Mouse (Mus musculus): Measurements from ENCODE around the gene Tmem242.

The Tmem242 gene

DNA sequence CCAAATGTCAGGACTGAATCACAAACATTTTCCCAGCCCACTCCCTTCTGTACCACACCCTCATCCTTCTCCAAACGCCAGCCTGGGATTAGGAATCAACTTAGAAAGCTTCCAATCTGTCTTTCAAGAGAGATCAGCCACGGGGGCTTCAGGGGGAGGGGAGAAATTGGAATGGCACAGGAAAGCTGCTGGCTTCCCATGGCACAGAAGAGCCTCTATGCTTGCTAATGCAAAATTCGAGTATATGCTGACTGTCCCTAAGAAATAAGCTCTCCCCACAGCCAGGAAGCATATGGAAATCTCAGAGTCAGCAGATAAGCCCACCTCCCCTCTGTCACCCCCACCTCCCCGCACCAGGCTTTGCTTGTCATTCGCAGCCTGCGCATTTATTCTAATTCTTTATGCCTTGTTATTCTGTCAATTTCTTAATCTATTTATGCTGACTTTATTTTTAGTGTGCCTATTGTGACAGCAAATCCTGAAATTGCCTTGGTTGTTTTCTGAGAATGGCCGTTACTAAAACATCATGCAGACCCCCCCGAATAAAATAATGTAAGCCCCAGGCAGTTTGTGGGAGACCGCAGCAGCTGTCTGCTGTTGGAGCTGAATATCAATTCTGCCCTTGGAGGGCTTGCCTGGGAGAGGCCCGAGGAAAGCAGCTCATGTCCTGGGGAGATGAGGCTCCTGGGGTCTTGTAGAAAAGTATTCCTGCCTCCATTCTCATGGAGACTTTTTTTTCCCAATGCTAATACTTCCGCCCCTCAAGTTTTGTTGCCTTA is 62.7 kb downstream of the Tmem242 start:
- no peak for DNase-seq (ENCODE audit: low spot score in 2 of 2)

DNA sequence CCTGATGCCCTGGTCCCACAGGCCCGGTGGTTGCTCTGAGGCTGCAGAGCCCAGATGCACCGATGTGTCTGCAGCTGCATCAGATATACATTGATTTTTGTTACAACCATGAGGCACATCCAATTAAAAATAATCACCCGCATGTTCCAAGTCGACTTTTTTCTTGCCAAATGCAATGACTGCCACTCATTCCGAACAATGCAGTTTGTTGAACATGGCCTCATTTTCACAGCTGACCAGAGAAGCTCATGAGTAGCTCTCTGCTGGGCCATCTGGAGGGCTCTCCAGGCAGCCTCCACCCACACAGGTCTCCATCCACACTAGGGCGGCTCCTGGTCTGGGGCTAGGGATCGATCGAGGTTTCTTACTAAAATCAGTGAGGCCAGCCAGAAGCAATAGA is 67.1 kb downstream of the Tmem242 start:
- no peak for DNase-seq (ENCODE audit: low spot score in 2 of 2)

DNA sequence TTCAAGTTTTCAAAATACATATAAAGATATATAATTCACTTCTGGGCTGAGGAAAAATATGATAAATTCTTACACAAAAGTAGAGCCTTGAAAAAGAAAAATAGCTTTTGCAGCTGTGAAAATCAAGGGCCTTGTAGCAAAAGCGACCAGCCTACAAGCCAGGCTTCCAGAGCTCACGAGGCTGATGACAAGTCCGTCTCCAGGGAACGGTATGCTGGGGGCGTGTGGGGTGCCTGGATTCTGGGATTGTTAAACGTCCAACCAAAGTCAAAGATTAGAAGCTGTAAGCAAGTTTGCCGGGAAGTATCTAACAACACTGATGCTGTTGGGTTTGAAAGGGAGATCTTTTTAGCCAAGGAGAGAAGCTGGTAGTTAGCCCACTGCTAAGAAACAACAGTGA is 68.5 kb downstream of the Tmem242 start:
- no peak for DNase-seq (ENCODE audit: low spot score in 2 of 2)

DNA sequence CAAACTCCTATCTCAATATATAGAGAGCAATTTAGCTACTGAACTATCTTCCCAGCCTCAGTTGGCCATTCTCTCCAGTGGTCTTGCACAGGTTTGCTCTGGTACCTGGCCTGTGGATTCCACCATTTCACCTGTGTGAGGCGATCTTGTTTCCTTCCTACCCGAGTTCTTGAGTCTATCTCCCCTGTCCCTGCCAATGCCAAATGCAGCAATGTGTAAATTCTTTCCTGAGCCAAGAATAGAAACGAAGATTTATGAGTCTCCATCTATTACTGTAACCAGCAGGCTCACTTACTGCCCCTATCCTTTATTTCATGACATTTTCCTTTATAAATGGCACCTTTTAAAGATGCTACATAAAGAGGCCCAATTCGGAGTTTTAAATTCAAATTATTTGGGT is 69.0 kb downstream of the Tmem242 start:
- no peak for DNase-seq (ENCODE audit: low spot score in 2 of 2)

- DNase-seq (ENCODE audit: low spot score in 2 of 2) = no peak
Observed at GRCm38 (mm10) chr17:5365992-5366398, 74.1 kb downstream of the Tmem242 start.

All from spleen, postnatal 14 days (tissue).